Mouse (Mus musculus) bone marrow, adult 2 months (tissue): ENCODE data around the gene Sgip1.

Source experiments
- CTCF ChIP-seq: fragments of 200-500 bp; IDR thresholded peaks from 2 replicates; pipeline ENCODE4 v1.5.1; 2011; ENCODE audit warnings: low read length, control low read depth; ENCODE audit not compliant: control insufficient read depth, insufficient read depth
- POLR2A ChIP-seq: fragments of 200-500 bp; IDR thresholded peaks from 2 replicates; pipeline ENCODE4 v1.6.1; 2011; ENCODE audit warnings: low read depth, mild to moderate bottlenecking, control low read depth, low read length, borderline replicate concordance; ENCODE audit not compliant: control insufficient read depth

- TF ChIP-seq CTCF (no peak), POLR2A (no peak)
Measured at GRCm38 (mm10) chr4:102811007-102811805, 70.1 kb downstream of the Sgip1 start.
